Mouse (Mus musculus) testis, adult 2 months (tissue): ENCODE data around the gene Ube2g1. TPM values are rescaled to one million over a fixed set of nuclear protein-coding genes. Genes with fewer than 3 reads are reported as not detected.
"Not testable (repeated sequence)": the region's sequence is repeated elsewhere in the genome, so short reads cannot be mapped to it uniquely, and the experiment has no call there.

Source experiments
- H3K27ac ChIP-seq: fragments of 200-500 bp; 2 replicates; pipeline ENCODE4 v1.5.1; 2012; ENCODE audit warnings: low read depth, low read length; ENCODE audit not compliant: control insufficient read depth, insufficient read depth
- H3K27me3 ChIP-seq: fragments of 200-500 bp; 2 replicates; pipeline ENCODE4 v1.6.1; 2012; ENCODE audit warnings: mild to moderate bottlenecking, low read length, moderate library complexity; ENCODE audit not compliant: control insufficient read depth, insufficient read depth
- H3K36me3 ChIP-seq: fragments of 200-500 bp; 2 replicates; pipeline ENCODE4 v1.6.1; 2012; ENCODE audit warnings: mild to moderate bottlenecking, low read length; ENCODE audit not compliant: control insufficient read depth, insufficient read depth
- H3K4me1 ChIP-seq: fragments of 200-500 bp; 2 replicates; pipeline ENCODE4 v1.6.1; 2012; ENCODE audit warnings: low read length; ENCODE audit not compliant: control insufficient read depth, insufficient read depth
- H3K4me3 ChIP-seq: fragments of 200-500 bp; 2 replicates; pipeline ENCODE4 v1.5.1; 2012; ENCODE audit warnings: low read depth, mild to moderate bottlenecking, low read length, moderate library complexity, mixed read lengths; ENCODE audit not compliant: control insufficient read depth
- CTCF ChIP-seq: fragments of 200-500 bp; IDR thresholded peaks from 2 replicates; pipeline ENCODE4 v1.5.1; 2012; ENCODE audit warnings: low read depth, mild to moderate bottlenecking, inconsistent platforms, low read length, moderate library complexity; ENCODE audit not compliant: control insufficient read depth, insufficient read depth, insufficient replicate concordance
- POLR2A ChIP-seq: fragments of 200-500 bp; IDR thresholded peaks from 2 replicates; pipeline ENCODE4 v1.6.1; 2012; ENCODE audit warnings: low read depth, mild to moderate bottlenecking, inconsistent platforms, low read length, moderate library complexity; ENCODE audit not compliant: control insufficient read depth
- polyA plus RNA-seq: library from polyadenylated mRNA; depleted of rRNA; stranded (reverse); fragments of >200 nt; gene quantifications from 2 replicates; pipeline ENCODE4 v1.2.3, GENCODE M21; 2012

Gene Ube2g1
- polyA plus RNA-seq, 1 experiment, result 3.9 TPM

- H3K27me3 ChIP-seq, result no peaks in the 10 kb centered on the region
- H3K27ac ChIP-seq, result peak overlapping the region; percentile 99
- peak overlapping the region; percentile 99 for H3K4me3 ChIP-seq
- TF ChIP-seq POLR2A, result peak; percentile 33; the same call in 1 of the 2 replicates
- no peak for TF ChIP-seq CTCF
- no peaks in the 10 kb centered on the region; the same call in 1 of the 2 replicates for H3K36me3 ChIP-seq
- peaks cover 2% of the 10 kb centered on the region; the same call in 1 of the 2 replicates for H3K4me1 ChIP-seq
These were observed 487 bp downstream of the Ube2g1 start for GRCm38 (mm10) chr11:72607469-72608070.

GRCm38 (mm10) chr11:72608071-72608679 is 1.1 kb downstream of the Ube2g1 start:
- H3K36me3 ChIP-seq, result no peaks in the 10 kb centered on the region; the same call in 1 of the 2 replicates
- H3K4me1 ChIP-seq, result peaks cover 2% of the 10 kb centered on the region; the same call in 1 of the 2 replicates
- TF ChIP-seq POLR2A (peak; percentile 71), CTCF (no peak)
- H3K4me3 ChIP-seq, result peak overlapping the region; percentile 99
- no peaks in the 10 kb centered on the region for H3K27me3 ChIP-seq
- H3K27ac ChIP-seq, result peak overlapping the region; percentile 99

- Histone ChIP-seq H3K27ac (no peak overlapping the region), H3K36me3 (no peaks in the 10 kb centered on the region; the same call in 1 of the 2 replicates), H3K4me1 (peaks cover 2% of the 10 kb centered on the region; the same call in 1 of the 2 replicates), H3K4me3 (peak overlapping the region; percentile 62; the same call in 1 of the 2 replicates), H3K27me3 (no peaks in the 10 kb centered on the region)
- TF ChIP-seq POLR2A (no peak), CTCF (no peak)
These were observed 2.2 kb downstream of the Ube2g1 start for GRCm38 (mm10) chr11:72609242-72609641.

- not testable (repeated sequence) for H3K27me3 ChIP-seq, H3K36me3 ChIP-seq, H3K27ac ChIP-seq, H3K4me3 ChIP-seq, H3K4me1 ChIP-seq
These were observed 7.3 kb downstream of the Ube2g1 start for GRCm38 (mm10) chr11:72614336-72614735.

GRCm38 (mm10) chr11:72615931-72616330 is 8.8 kb downstream of the Ube2g1 start:
- H3K4me1 ChIP-seq, result no peaks in the 10 kb centered on the region
- TF ChIP-seq POLR2A (no peak), CTCF (no peak)
- H3K36me3 ChIP-seq, result no peaks in the 10 kb centered on the region
- no peak overlapping the region for H3K27ac ChIP-seq
- H3K4me3 ChIP-seq, result no peak overlapping the region
- no peaks in the 10 kb centered on the region for H3K27me3 ChIP-seq

- no peaks in the 10 kb centered on the region for H3K36me3 ChIP-seq
- H3K27me3 ChIP-seq, result no peaks in the 10 kb centered on the region
- no peak overlapping the region for H3K27ac ChIP-seq
- H3K4me3 ChIP-seq, result no peak overlapping the region
- H3K4me1 ChIP-seq, result no peaks in the 10 kb centered on the region
- no peak for TF ChIP-seq CTCF
- no peak for TF ChIP-seq POLR2A
These were observed 11.4 kb downstream of the Ube2g1 start for GRCm38 (mm10) chr11:72618476-72618875.

- Histone ChIP-seq H3K4me3 (no peak overlapping the region), H3K27ac (no peak overlapping the region), H3K36me3 (no peaks in the 10 kb centered on the region), H3K4me1 (no peaks in the 10 kb centered on the region), H3K27me3 (no peaks in the 10 kb centered on the region)
- no peak for TF ChIP-seq CTCF
- no peak for TF ChIP-seq POLR2A
These were observed 35.6 kb downstream of the Ube2g1 start for GRCm38 (mm10) chr11:72642730-72643129.

GRCm38 (mm10) chr11:72645386-72645785 is 38.3 kb downstream of the Ube2g1 start:
- TF ChIP-seq POLR2A (no peak), CTCF (no peak)
- Histone ChIP-seq H3K36me3 (no peaks in the 10 kb centered on the region), H3K27ac (no peak overlapping the region), H3K27me3 (no peaks in the 10 kb centered on the region), H3K4me1 (no peaks in the 10 kb centered on the region), H3K4me3 (no peak overlapping the region)
